Mouse (Mus musculus): ENCODE measurements at regions not wholly inside any gene's neighbourhood (a gene's known extent, or its start where the extent isn't known, plus 50 kb on each side); places are given as distances from the start of the nearest gene placed in this dataset.

DNA sequence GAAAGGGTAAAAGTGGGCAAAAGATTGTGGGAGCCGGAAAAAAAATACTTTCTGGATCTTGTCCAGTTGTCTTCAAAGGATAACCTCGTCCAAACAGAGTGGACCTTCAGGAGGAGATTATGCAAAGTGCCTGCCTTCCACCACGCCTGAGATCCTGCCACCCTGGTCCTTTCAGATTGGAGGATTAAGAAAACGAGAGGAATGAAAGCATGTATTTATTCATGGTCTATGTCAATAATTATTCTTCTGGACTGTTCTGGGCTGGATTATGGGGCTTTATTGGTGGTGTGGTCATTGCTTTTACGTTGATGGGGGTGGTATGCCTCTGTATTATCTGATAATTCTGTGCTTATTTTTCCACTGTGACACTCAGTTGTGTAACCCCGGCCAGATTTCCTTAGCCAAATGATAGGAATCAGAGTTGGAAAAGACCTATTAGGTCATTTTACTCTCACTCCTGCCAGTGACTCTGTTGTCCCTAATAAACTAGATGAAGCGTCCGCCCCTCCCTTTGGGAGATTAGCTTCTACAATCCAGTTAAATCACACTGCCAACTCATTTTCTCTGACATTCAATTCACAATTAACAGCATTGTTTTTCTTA lies 656.3 kb downstream of the Slc22a22 start:
- no peak for DNase-seq (ENCODE audit: low read depth, low spot score)

DNA sequence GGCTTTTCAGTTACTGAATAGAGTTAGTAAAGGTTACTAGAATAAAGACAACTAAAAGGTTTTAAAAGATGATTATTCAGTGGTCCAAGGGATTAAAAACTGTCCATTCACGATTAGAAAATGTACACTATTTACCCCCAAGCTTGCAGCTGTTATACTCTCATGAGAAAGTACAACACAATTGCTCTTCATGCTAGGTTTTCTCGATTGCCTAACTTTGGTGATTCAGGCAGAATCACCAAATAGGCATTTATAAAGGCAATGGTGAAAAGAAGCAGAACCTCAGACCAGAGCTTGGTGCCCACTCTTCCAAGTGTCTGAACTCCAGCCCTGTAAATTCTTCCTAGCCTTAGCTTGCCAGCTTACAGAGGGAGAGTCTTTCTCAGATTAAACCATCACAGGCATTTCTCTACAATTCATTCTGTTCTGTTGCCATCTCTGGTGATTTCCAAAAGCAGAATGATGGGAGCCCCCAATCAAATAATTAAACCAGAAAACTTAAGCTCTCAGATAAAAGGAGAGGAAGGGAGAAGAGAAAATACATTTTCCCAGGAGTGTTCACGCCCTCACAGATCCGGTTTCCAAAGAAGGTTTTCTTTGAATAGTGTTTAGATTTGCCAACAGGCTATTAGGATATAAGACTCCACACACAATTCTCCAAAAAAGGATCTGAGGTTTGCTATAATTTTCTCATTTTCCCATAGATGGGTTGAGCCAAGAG lies 657.0 kb downstream of the Slc22a22 start:
- DNase-seq (ENCODE audit: low read depth, low spot score), result no peak

DNA sequence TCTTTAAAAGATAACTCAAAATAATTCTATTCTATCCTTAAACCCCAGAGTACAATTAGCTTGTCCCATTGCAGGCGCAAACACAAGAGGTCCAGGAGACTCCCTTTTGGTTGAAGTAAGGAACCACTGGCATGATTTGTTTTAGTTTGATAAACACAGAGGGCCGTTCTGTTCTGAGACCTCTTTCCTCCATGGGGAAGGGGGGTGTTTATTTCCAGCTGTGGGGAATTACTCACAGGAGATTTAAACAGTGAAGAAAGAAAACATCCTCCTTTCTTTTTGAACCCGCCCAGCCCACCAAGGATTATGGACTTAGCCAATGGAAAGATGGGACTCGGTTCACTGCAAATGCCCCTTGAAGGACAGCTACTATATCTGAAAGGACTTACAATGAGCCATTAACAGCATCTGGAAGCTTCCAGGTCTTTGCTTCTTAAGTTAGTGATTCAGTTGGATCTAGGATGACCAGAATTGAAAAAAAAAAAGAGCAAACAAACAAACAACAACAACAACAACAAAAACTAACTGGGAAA lies 659.2 kb downstream of the Slc22a22 start:
- DNase-seq (ENCODE audit: low read depth, low spot score), result no peak

DNA sequence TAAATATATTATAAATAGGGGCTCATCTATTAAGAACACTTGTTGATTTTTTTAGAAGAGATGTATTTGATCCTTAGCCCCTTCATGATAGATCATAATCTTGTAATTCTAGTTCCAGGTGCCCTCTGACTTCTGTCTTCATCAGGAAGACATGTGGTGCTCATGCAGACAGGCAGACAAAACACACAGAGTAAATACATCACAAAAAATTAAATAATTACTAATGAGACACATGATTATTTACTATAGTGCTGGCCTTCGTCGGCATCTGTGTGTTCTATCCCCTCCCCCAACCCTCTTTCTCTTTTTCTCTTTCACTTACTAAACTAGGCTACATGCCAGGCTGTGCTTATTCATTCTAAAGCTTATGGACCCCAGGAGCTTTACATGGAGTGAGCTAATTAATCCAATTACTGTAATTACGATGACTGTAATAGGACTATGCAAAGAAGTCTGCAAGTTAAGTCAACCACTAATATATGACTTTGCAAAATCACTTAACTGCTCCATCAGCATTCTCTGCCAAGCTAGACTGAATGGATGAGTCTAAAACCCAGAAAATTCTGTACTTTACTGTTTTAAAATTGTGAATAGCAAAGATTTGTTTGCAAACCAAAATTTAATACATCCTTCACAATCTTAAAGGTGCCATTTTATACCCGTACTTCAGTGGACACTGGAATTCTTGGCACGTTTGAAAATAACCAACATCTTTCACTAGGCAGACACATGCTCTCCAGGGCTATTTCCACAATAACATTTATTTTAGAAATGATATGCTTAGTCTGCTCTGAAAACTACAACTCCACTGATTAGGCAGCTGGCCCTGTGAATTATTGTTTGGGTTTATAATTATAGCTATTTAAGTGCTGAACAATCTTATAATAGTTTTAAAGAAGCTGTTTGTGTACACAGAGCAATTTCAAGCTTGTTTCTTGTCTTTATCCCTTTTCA lies 659.9 kb downstream of the Slc22a22 start:
- DNase-seq (ENCODE audit: low read depth, low spot score), result no peak

DNA sequence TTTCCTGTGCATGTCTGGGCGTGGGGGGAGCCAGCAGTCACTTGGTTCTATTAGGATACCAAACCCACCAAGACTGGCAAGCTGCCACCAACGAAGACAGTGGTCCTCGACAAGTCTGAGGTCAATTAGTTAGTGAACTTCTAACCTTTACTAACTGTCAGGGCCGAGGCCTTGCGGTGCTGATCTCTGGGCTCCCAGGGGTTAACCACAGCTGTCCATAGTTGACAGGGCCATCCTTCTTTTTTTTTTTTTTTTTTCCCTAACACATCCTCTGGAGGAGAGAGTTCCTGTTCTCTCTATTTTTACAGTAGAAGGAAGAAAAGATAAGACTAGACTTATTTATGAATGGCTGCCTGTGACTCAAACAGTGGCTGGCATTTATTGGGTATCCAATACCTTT lies 663.5 kb downstream of the Slc22a22 start:
- no peak for DNase-seq (ENCODE audit: low read depth, low spot score)

DNA sequence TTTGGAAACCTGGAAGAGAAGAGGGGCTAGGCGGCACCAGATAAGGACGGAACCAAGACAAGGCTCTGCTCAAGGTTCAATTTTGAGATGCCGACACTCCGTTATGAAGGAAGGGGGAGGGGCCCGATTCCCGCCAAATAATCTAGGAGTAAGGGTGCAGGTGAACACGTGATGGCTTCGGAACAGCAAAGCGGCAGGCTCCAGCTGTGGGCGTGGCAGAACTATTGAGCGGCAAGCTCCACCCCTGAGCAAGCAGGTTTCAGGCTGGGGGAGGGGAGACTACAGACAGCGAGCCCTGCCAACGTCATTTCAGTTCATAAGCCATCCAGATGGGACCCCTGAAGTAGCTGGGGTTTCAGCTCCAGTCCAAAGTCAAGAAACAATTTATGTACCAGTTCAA lies 667.3 kb downstream of the Slc22a22 start:
- no peak for DNase-seq (ENCODE audit: low read depth, low spot score)

DNA sequence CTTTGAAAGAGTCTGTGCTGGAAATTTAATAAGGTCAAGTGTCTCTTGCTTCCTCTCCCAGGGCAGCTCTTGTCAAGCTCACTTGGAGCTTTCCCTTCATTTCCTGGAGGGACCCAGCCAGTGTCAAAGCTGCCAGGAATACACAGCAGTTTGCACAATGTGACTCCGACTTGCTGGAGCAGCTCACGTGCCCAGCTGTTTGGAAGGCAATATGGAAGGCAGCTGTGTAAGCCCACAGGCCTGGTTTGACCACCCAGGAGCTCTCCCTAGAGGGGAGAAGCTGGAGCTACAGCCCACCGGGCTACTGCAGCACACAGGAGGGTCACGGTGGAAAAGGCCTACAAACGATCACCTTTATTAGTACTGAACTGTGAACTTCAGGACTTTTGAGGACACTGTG lies 669.8 kb downstream of the Slc22a22 start:
- no peak for DNase-seq (ENCODE audit: low read depth, low spot score)

DNA sequence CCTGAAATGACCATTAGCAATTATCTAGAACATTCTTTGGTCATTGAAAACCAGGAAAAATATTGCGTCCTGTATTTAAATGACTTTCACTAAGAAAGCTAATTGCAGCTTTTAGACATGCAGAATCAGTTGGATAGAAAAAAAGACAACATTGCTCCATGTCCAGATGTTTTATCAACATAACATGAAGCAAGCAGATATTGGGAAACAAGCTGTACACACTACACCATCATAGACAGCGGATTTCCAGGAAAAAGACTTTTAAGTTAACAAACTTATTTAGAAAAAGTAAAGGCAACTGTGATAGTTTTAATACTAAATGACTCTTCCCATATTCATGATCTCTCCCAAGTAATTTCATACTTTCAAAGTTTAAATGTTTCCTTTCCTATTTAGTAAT lies 675.5 kb downstream of the Slc22a22 start:
- DNase-seq (ENCODE audit: low read depth, low spot score), result no peak

DNA sequence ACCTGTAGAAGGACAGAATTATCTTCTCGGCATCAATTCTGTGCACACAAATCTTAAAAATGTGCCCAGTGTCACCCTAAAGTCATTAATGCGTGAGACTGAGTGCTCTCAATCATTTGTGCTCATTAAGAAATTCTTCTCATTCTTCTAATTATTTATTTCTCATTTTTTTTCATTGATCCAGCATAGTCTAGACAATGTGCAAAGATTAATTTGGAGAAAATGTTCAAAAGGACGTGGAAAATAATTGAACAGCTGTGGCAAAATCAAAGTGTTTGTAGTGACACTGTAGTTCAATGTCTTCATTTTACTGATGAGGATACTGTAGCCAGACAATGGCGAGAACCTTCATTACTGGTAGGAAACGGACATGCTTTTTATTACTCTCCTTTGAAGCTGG lies 702.0 kb downstream of the Slc22a22 start:
- DNase-seq (ENCODE audit: low read depth, low spot score), result no peak

DNA sequence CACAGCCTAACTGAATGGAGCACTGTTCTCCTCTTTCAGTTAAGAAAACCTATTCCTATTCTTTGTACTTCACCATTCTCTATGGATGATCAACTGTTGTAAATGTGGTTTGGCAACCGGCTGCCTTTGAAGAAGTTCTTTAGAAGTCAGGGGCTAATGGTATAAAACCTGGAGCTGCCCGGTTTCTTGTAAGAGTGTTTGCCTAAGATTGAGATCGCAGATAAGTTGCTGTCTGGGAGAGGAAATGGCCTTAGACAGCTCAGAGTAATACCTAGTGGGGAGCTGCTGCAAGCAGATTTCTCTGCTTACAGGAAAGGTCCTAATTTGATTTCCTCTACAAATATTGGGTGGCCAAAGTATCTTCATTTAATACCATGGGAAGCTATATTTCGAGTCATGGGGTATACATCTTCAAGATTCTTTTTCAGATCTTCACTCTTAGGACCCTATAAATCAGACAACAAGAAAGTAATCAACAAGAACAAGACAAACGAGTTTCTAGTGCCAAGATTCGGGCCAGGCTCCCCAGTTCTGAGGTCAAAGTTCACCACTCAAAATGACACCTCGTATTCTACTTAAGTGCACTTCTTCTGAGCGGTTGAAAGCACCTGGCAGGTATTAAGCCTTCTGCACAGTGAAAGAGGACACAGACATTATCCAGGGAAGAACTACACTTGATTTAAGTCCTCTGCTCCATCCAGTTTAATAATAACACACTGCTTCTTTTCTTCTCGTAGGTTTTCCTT lies 702.6 kb downstream of the Slc22a22 start:
- no peak for DNase-seq (ENCODE audit: low read depth, low spot score)

DNA sequence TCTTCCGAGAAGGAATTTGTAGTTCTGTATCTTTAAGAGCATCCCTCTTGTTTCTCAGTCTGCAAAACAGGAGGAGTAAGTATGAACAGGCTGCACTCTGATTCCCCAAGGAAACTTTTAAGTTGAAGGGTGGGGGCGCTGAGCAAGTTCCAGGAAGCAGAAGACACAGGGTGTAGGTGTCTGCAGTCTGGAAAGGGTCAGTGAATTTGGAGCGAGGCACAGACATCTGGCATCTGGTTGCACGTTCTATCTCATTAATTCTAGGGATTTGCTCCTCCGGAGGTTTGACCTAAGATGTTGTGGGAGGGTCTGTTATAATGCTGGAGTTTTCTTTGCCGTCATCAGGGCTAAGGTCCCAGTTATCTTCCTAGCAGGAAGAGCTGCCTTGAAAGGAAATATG lies 711.1 kb downstream of the Slc22a22 start:
- DNase-seq (ENCODE audit: low read depth, low spot score), result no peak

DNA sequence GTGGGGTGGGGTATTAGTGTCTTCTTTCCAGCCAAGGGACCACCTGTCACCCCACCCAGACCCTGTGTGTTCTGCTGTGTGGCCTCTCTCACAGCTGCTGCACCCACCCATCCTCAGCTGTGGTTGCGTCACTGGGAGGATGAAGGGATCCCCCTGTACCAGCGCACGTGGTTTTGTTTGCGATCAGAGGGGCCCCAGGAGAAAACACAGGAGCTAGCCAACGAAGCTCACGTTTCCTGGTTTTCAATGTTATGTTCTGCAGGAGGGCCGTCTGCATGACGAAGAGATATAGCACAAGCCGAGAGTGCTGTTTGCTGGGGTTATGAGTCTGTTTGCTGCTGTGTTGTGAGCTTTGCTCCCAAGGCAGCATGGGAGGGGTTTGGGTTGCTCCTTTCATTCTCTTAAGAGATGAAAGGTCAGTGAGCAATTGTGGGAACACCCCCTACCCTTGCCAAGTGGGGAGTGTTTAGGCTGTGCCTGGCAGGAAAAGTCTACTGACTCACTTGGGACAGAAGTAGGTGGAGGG lies 712.4 kb downstream of the Slc22a22 start:
- peak; percentile 71 for DNase-seq (ENCODE audit: low read depth, low spot score)

DNA sequence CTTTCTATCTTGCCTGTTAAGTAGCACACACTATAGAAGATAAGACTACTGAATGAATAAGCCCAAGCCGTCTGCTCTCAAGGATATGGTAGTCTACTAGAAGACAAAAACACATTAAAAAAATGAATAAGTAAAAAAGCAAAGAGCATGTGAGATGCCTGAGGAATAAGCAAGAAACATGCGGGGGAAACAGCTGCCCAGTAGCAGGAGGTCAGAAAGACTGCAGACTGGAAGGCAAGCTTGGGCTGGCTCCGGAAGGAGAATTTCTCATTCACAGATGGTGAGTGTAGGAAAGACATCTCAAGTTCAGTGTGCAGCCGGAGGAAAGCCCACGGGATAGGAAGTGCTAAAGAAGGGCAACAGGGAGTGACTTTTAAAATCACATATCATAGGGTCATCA lies 713.4 kb downstream of the Slc22a22 start:
- DNase-seq (ENCODE audit: low read depth, low spot score), result peak; percentile 6

DNA sequence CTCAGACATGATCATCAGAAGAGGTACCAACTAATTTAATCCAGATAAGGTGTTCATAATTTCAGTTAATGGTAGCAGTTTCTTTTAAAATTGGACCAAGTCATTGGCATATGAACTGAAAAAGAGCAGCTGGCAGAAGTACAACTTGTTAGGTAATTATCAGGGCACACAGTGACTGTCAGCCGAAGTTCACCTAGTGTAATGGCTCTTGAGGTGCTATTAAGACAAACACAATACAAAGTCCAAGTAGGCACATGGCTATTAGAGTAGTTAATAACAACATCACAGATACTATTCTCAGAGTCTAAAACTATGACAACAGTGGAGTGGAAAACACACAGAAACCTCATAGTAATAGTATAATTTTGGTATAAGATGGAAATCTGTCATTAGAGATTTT lies 730.7 kb downstream of the Slc22a22 start:
- no peak for DNase-seq (ENCODE audit: low read depth, low spot score)

DNA sequence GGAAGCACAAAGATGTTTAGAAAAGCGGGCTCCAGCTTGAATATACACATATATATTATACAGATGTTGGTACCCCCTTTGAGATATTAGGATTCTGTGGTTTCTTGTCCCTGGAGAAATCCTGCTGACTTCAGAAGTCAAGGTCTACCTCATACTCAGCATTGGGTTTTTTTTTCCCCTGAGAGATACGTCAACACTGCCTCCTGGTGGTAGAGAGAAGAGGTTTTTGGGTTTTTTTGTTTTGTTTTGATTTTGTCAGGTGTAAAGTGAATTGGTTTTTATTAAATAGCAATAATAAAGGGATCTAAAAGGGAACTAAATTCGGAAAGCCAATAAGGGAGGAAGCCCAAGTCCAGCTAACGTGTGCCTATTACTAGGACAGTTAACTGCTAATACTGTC lies 732.5 kb downstream of the Slc22a22 start:
- DNase-seq (ENCODE audit: low read depth, low spot score), result peak; percentile 66
